Mouse (Mus musculus) heart, adult 2 months (tissue): ENCODE data around the gene Crtc3. TPM values are rescaled to one million over a fixed set of nuclear protein-coding genes. Genes with fewer than 3 reads are reported as not detected.

ENCODE experiments used
- DNase-seq, 2 experiments: peaks; one replicate each; pipeline ENCODE4 v3.0.0; 2021
- H3K27ac ChIP-seq: fragments of 200-600 bp; 2 replicates; pipeline ENCODE4 v1.8.1; 2022
- H3K27me3 ChIP-seq: fragments of 200-500 bp; 2 replicates; pipeline ENCODE4 v1.6.1; 2012; ENCODE audit warnings: mild to moderate bottlenecking, low read length, inconsistent platforms, mixed read lengths; ENCODE audit not compliant: control insufficient read depth, insufficient read depth
- H3K36me3 ChIP-seq: fragments of 200-500 bp; 2 replicates; pipeline ENCODE4 v1.6.1; 2012; ENCODE audit warnings: low read length, inconsistent platforms; ENCODE audit not compliant: control insufficient read depth, insufficient read depth
- H3K4me1 ChIP-seq: fragments of 200-500 bp; 2 replicates; pipeline ENCODE4 v1.6.1; 2011; ENCODE audit warnings: low read length; ENCODE audit not compliant: control insufficient read depth, insufficient read depth
- H3K4me3 ChIP-seq: fragments of 200-600 bp; 2 replicates; pipeline ENCODE4 v1.8.1; 2022
- H3K79me2 ChIP-seq: fragments of 200-500 bp; replicated peaks from 2 replicates; pipeline ENCODE4 v1.6.1; 2012; ENCODE audit warnings: mild to moderate bottlenecking, inconsistent platforms, low read length, moderate library complexity, mixed read lengths; ENCODE audit not compliant: control insufficient read depth, insufficient read depth
- H3K9ac ChIP-seq: fragments of 200-500 bp; 2 replicates; pipeline ENCODE4 v1.6.1; 2012; ENCODE audit warnings: low read depth, mild to moderate bottlenecking, control low read depth, inconsistent platforms, low read length, mixed read lengths
- CTCF ChIP-seq: fragments of 200-600 bp; IDR thresholded peaks from 2 replicates; pipeline ENCODE4 v1.8.1; 2022; ENCODE audit warnings: antibody characterized with exemption, mild to moderate bottlenecking, moderate library complexity
- EP300 ChIP-seq: fragments of 200-500 bp; IDR thresholded peaks from 2 replicates; pipeline ENCODE4 v1.6.1; 2011; ENCODE audit warnings: low read depth, low read length, control low read depth; ENCODE audit not compliant: insufficient read depth
- POLR2A ChIP-seq: fragments of 200-500 bp; IDR thresholded peaks from 2 replicates; pipeline ENCODE4 v1.6.1; 2011; ENCODE audit warnings: mild to moderate bottlenecking, low read depth, low read length, control low read depth; ENCODE audit not compliant: insufficient read depth
- WGBS: fragments of 180-500 bp; shearing (Covaris S2); methylation state at CpG from one replicate; pipeline ENCODE4 v1.1.7; 2018; 5-methylcytosine and 5-hydroxymethylcytosine counted together
- intact Hi-C: fragments of 180-260 bp; cut with DNase I; formaldehyde crosslinking; loops from one replicate; pipeline ENCODE4 v1.15.1; 2025
- polyA plus RNA-seq: library from polyadenylated mRNA; depleted of rRNA; stranded (reverse); fragments of >200 nt; gene quantifications from 2 replicates; pipeline ENCODE4 v1.2.3, GENCODE M21; 2012
- total RNA-seq, 2 experiments: library from RNA; stranded (reverse); gene quantifications; 2 replicates each; pipeline ENCODE4 v1.2.3; 2021

The Crtc3 gene
- total and polyA plus RNA-seq, 3 experiments = 11.0 to 14.3 (median 12.9) TPM

DNA sequence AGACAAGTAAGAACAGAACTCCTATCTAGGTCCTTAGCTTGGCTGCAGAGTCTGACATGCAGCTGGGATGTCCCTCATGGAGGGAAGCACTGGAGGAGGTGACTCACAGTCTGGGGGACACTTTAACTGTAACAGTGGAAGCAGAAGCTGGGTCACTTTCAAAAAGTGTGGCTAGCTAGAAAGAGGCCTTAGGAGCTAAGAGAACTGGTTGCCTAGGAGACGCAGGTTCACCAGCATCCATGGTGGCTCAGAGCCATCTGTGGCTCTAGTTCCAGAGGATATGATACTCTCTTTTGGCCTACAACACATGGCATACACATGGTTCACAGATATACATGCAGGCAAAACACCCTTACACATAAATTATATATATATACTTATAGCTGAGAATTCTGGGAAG lies 86.1 kb downstream of the Crtc3 start:
- no peaks in the 10 kb centered on the region for H3K79me2 ChIP-seq
- WGBS = 92% methylated on average over 1 of the region's 1 CpGs
- no peak for DNase-seq
- no peak overlapping the region for H3K27ac ChIP-seq
- no peaks in the 10 kb centered on the region for H3K4me1 ChIP-seq
- H3K27me3 ChIP-seq = no peaks in the 10 kb centered on the region
- intact Hi-C loops = no loop called here
- TF ChIP-seq POLR2A = no peak
- TF ChIP-seq CTCF = no peak
- no peak for TF ChIP-seq EP300
- no peaks in the 10 kb centered on the region for H3K36me3 ChIP-seq
- H3K4me3 ChIP-seq = no peak overlapping the region
- H3K9ac ChIP-seq = no peak overlapping the region

DNA sequence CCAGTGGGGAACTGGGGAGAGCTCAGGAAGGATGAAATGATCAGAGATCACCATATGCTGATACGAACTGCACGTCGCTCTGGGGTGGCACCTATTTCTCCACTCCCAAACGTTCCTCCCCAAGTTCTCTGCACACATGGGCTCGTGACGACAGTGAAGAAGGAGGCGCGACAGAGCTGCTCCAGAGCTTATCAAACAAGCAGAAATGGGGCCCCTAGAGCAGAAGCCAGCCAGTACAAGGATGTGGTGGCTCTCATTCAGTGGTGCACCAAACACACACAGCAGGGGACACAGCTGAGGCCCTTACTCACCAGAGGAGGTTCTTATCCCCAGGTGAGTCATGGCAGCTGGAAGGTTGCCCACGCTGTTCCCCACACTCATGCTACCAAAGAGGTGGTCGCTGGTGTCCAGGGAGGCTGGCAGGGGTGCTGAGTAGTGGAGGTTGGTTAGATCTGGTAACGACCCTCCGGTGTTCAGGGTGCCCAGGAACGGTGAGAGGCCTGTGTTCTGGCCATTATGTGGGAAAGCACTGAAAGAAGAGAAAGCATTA lies 90.2 kb downstream of the Crtc3 start:
- no peaks in the 10 kb centered on the region; the same call in 1 of the 2 replicates for H3K36me3 ChIP-seq

DNA sequence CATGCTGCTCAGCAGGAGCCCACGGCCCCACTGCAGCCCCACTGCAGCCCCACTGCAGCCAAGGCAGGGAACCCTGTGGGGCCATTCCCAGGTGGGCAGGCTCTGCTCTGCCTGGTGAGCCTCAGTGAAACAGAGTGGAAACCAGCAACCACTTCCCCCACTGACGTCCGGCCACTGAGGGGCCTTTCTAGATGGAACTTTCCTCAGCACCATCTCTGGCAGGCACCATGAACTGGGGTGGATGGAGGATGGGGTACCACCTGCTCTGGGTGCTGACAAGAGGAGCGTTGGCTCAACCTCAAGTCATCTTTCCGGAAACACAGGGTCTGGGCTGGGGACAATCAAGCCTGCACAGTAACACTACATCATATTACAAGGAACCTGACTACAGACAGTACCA lies 90.8 kb downstream of the Crtc3 start:
- Histone ChIP-seq H3K36me3 (no peaks in the 10 kb centered on the region; the same call in 1 of the 2 replicates), H3K27me3 (no peaks in the 10 kb centered on the region), H3K4me1 (no peaks in the 10 kb centered on the region), H3K4me3 (no peak overlapping the region), H3K79me2 (no peaks in the 10 kb centered on the region), H3K9ac (no peak overlapping the region), H3K27ac (no peak overlapping the region)
- no peak for TF ChIP-seq CTCF
- no peak for TF ChIP-seq POLR2A
- no peak for TF ChIP-seq EP300
- intact Hi-C loops = no loop called here
- 88% methylated on average over 5 of the region's 5 CpGs for WGBS
- DNase-seq = no peak

More for the DNA sequence above, 90.2 kb downstream of the Crtc3 start:
- intact Hi-C loops = no loop called here
- Histone ChIP-seq H3K4me3 (no peak overlapping the region), H3K4me1 (no peaks in the 10 kb centered on the region), H3K27me3 (no peaks in the 10 kb centered on the region), H3K9ac (no peak overlapping the region), H3K79me2 (no peaks in the 10 kb centered on the region), H3K27ac (no peak overlapping the region)
- WGBS = 84% methylated on average over 13 of the region's 13 CpGs
- DNase-seq = no peak
- TF ChIP-seq CTCF = no peak

DNA sequence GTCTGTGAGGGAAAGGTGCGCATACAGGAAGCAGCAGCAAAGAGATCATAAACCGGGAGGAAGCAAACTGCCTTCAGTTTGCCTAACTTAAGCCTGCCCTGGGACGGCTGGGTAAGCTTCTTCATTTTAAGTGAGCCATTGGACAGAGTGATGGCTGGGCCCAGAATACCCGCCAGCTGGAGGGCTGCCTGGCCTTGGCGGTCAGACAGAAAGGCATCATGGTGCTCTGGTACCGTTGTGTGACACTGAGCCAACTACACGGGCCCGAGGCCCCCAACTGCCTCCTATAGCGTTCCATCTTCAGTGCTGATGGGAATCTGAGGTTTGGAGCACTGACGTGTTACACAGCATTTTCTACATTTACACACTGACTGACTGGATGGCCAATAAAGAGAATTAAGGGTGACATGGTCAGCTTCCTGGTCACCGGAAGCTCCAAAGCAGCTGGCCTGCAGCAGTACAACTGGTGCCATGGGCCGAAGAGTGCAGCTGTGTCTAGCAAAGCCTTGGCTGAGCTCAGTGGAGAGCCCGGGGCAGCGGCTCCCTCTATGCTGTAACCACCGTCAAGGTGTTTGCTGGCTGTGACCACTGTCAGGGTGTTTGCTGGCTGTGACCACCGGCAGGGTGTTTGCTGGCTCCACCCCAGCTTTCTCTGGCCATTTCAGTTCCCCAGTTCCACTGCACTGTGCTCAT lies 99.5 kb downstream of the Crtc3 start:
- no peaks in the 10 kb centered on the region for H3K36me3 ChIP-seq
- no peak for TF ChIP-seq POLR2A
- TF ChIP-seq CTCF = no peak
- TF ChIP-seq EP300 = no peak
- H3K27ac ChIP-seq = no peak overlapping the region; the same call in 1 of the 2 replicates
- H3K79me2 ChIP-seq = no peaks in the 10 kb centered on the region
- WGBS = 62% methylated on average over 16 of the region's 16 CpGs
- H3K27me3 ChIP-seq = no peaks in the 10 kb centered on the region
- peaks cover 14% of the 10 kb centered on the region for H3K4me1 ChIP-seq
- H3K9ac ChIP-seq = no peak overlapping the region
- no peak overlapping the region for H3K4me3 ChIP-seq
- intact Hi-C loops = no loop called here
- DNase-seq = peak; percentile 53 to 61

DNA sequence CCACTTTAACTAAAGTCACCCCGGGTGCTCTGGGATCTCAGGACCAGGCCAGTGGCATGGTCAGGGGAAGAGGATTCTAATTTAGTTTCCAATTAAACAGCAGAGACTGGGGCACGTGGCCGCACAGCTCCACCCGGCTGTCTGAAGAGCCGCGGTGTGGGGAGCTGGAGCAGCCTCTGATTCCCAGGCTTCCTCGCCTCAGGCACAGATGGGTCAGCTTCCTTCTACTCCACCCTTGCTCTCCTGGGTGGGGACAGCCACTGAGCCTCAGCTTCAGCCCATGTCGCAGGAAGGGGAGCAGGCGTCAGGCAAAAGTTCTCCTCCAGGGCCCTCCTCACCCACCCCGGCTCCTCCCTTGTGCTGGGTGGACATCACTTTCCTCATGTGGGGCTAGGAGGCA lies 101.0 kb downstream of the Crtc3 start:
- H3K36me3 ChIP-seq = no peaks in the 10 kb centered on the region
- peak overlapping the region; percentile 47 for H3K27ac ChIP-seq
- 0 out of 2 replicates have a peak overlapping the region, but pooled peaks have one; percentile 21 for H3K4me3 ChIP-seq
- TF ChIP-seq POLR2A (no peak), CTCF (no peak), EP300 (no peak)
- intact Hi-C loops = loop anchor here (2.0 kb wide), 1 partner anchor 101 kb away; the partner anchor contains the start of gene Crtc3
- DNase-seq = peak; percentile 47 to 52
- no peaks in the 10 kb centered on the region for H3K79me2 ChIP-seq
- WGBS = 17% methylated on average over 10 of the region's 10 CpGs
- H3K27me3 ChIP-seq = no peaks in the 10 kb centered on the region
- peak overlapping the region; percentile 5 for H3K9ac ChIP-seq
- peaks cover 15% of the 10 kb centered on the region for H3K4me1 ChIP-seq
